ENCODE assay signal across 21 mouse cellular contexts in genomic region chr13:103369194-103369593, GRCm38 (mm10). TPM values are rescaled to one million over a fixed set of nuclear protein-coding genes. Genes with fewer than 3 reads are reported as not detected.
DNase-seq lines count a peak whose midpoint lies in the region; TF ChIP-seq lines count a peak whose summit lies in the region.
"Had no signal": no experiment of that assay in that cellular context is flagged by ENCODE, and none has a peak within 500 bp of the region (broad histone marks: within the 10 kb centered on the region; RNA-seq: fewer than 3 reads in every experiment).

No protein-coding gene starts in this region.

- DNase-seq in right cerebral cortex, adult 18-20 months, result peak; percentile 70
- no peak for DNase-seq in right cerebral cortex, postnatal 10 days (ENCODE audit: low spot score in 2 of 2)
- peak; percentile 18 to 28 for DNase-seq in frontal cortex, postnatal 25 days (ENCODE audit: low spot score in 2 of 2)
- DNase-seq in left cerebral cortex, postnatal 14 days (ENCODE audit: low spot score in 2 of 2), result peak; percentile 17 to 51
- DNase-seq in telencephalon, adult 2 months (ENCODE audit: low read depth, low spot score), result peak; percentile 66
- no peak for DNase-seq in heart, adult 2 months
- no peak for DNase-seq in kidney, adult 9 months
- DNase-seq: adrenal gland, adult 8-10 months; cerebellum, adult 2 months; cerebellum, postnatal 36 days; gastrocnemius, postnatal 25 days; heart, postnatal 36 days; kidney, adult 18-20 months; kidney, postnatal 10 days; liver, postnatal 0 days had no signal

- no peak for TF ChIP-seq CTCF in heart, adult 2 months (IDR thresholded peaks at IDR 0.05)

- no peak overlapping the region for H3K4me3 ChIP-seq in heart, adult 2 months
- H3K4me3 ChIP-seq: forebrain, embryonic 13.5 days; heart, embryonic 15.5 days; hindbrain, embryonic 13.5 days; limb, embryonic 12.5 days; midbrain, embryonic 10.5 days had no signal

- no peaks in the 10 kb centered on the region for H3K4me1 ChIP-seq in heart, adult 2 months (ENCODE audit: control insufficient read depth, insufficient read depth, low read length)
- H3K4me1 ChIP-seq: forebrain, embryonic 13.5 days; heart, embryonic 15.5 days; hindbrain, embryonic 13.5 days; limb, embryonic 12.5 days had no signal

- WGBS in heart, adult 2 months, result 79% methylated on average over 7 of the region's 7 CpGs

- intact Hi-C loops in left cerebral cortex, postnatal 14 days (cut with DNase I), result no loop called here
- intact Hi-C loops in heart, adult 2 months (cut with DNase I), result no loop called here

- no peaks in the 10 kb centered on the region for H3K36me3 ChIP-seq in heart, adult 2 months (ENCODE audit: control insufficient read depth, insufficient read depth, low read length)
- H3K36me3 ChIP-seq: heart, embryonic 15.5 days; hindbrain, embryonic 13.5 days; limb, embryonic 12.5 days; midbrain, embryonic 10.5 days had no signal

- H3K27me3 ChIP-seq in heart, adult 2 months (ENCODE audit: control insufficient read depth, insufficient read depth, low read length), result no peaks in the 10 kb centered on the region
- H3K27me3 ChIP-seq: forebrain, embryonic 13.5 days; heart, embryonic 15.5 days; hindbrain, embryonic 13.5 days; limb, embryonic 12.5 days had no signal

- no peak for TF ChIP-seq POLR2A in heart, adult 2 months (IDR thresholded peaks at IDR 0.05; ENCODE audit: insufficient read depth, low read depth, low read length)

- H3K9ac ChIP-seq in heart, adult 2 months (ENCODE audit: low read depth, low read length), result no peak overlapping the region
- H3K9ac ChIP-seq: forebrain, embryonic 13.5 days; heart, embryonic 15.5 days; hindbrain, embryonic 13.5 days; limb, embryonic 12.5 days; liver, postnatal 0 days had no signal

- no peaks in the 10 kb centered on the region for H3K79me2 ChIP-seq in heart, adult 2 months (replicated peaks; ENCODE audit: control insufficient read depth, insufficient read depth, low read length)

- no peak for TF ChIP-seq EP300 in heart, adult 2 months (IDR thresholded peaks at IDR 0.05; ENCODE audit: insufficient read depth, low read depth, low read length)

- no peak overlapping the region for H3K27ac ChIP-seq in heart, adult 2 months
- H3K27ac ChIP-seq: forebrain, embryonic 13.5 days; heart, embryonic 15.5 days; hindbrain, embryonic 13.5 days; limb, embryonic 12.5 days; midbrain, embryonic 10.5 days; stomach, postnatal 0 days had no signal

RNA-seq across cellular contexts. Expression of gene Mast4, which starts 34.9 kb away (rescaled TPM):
- 10 to 100 TPM; 35.5 to 41.2 TPM for total RNA-seq in left cerebral cortex, postnatal 14 days (2021)
- 10 to 100 TPM; 23.6 to 33.1 TPM for total RNA-seq in heart, adult 2 months (2021)
- 8.5 and 13.8 TPM in 2 replicates for polyA plus RNA-seq in heart, adult 2 months (2012; rRNA removed)

Comparison
In these comparisons a context has a peak if more than half of its experiments do, and no peak if none do; other contexts are left out.
1. DNase-seq: peak in right cerebral cortex, adult 18-20 months (single experiment), frontal cortex, postnatal 25 days (2 of 2), left cerebral cortex, postnatal 14 days (2 of 2) and telencephalon, adult 2 months (single experiment); none in right cerebral cortex, postnatal 10 days (0 of 2), heart, adult 2 months (0 of 2) and kidney, adult 9 months (single experiment).